Mouse (Mus musculus): ENCODE results near the gene Mcf2l. TPM values are rescaled to one million over a fixed set of nuclear protein-coding genes. Genes with fewer than 3 reads are reported as not detected.

Mcf2l gene
- polyA plus RNA-seq, 1 experiment: 245 TPM

GRCm38 (mm10) chr8:12840834-12841233, 32.8 kb upstream of the Mcf2l start:
- 90% methylated on average over 7 of the region's 7 CpGs for whole genome bisulfite sequencing

GRCm38 (mm10) chr8:12842342-12842995, 31.1 kb upstream of the Mcf2l start:
- Histone ChIP-seq H3K4me1 (ENCODE audit: control insufficient read depth, insufficient read depth, low read length) (no peaks in the 10 kb centered on the region), H3K4me3 (ENCODE audit: insufficient read depth, low read depth, low read length) (no peak overlapping the region), H3K27ac (ENCODE audit: insufficient read depth, low read depth, low read length) (no peak overlapping the region)
- 91% methylated on average over 11 of the region's 11 CpGs for WGBS
- no peak for TF ChIP-seq POLR2A (IDR thresholded peaks at IDR 0.05; ENCODE audit: insufficient read depth, low read depth, low read length)
- TF ChIP-seq CTCF (IDR thresholded peaks at IDR 0.05; ENCODE audit: insufficient read depth, low read depth, low read length): no peak

More at GRCm38 (mm10) chr8:12840834-12841233, 32.8 kb upstream of the Mcf2l start:
- Histone ChIP-seq H3K4me3 (ENCODE audit: insufficient read depth, low read depth, low read length) (no peak overlapping the region), H3K4me1 (ENCODE audit: control insufficient read depth, insufficient read depth, low read length) (no peaks in the 10 kb centered on the region), H3K27ac (ENCODE audit: insufficient read depth, low read depth, low read length) (no peak overlapping the region)
- TF ChIP-seq POLR2A (IDR thresholded peaks at IDR 0.05; ENCODE audit: insufficient read depth, low read depth, low read length) (no peak), CTCF (IDR thresholded peaks at IDR 0.05; ENCODE audit: insufficient read depth, low read depth, low read length) (no peak)

DNA sequence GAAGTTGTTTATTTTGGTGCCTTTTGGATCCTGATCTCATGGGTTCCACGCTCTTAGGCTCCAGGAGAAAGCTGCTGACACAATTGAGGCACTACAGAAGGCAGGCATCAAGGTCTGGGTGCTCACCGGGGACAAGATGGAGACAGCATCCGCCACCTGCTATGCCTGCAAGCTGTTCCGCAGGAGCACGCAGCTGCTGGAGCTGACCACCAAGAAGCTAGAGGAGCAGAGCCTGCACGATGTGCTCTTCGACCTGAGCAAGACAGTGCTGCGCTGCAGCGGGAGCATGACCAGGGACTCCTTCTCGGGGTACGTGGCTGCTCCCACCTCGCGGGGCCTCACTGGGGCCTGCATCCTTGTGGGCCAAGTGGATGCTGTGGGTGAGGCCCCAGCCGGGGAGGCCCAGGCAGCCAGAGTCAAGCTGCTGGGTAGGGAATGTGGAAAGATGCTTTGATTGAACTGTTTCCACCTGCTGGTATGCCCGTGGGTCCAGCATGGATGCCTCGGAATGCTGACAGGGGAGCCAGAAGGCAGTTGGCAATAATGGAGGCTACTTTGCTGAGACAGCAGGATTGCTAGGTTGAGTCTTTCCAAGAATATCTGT, 29.2 kb upstream of the Mcf2l start:
- WGBS: 95% methylated on average over 16 of the region's 16 CpGs
- H3K27ac ChIP-seq (ENCODE audit: insufficient read depth, low read depth, low read length): no peak overlapping the region
- no peak for TF ChIP-seq POLR2A (IDR thresholded peaks at IDR 0.05; ENCODE audit: insufficient read depth, low read depth, low read length)
- no peak for TF ChIP-seq CTCF (IDR thresholded peaks at IDR 0.05; ENCODE audit: insufficient read depth, low read depth, low read length)
- H3K4me1 ChIP-seq (ENCODE audit: control insufficient read depth, insufficient read depth, low read length): no peaks in the 10 kb centered on the region
- no peak overlapping the region for H3K4me3 ChIP-seq (ENCODE audit: insufficient read depth, low read depth, low read length)

DNA sequence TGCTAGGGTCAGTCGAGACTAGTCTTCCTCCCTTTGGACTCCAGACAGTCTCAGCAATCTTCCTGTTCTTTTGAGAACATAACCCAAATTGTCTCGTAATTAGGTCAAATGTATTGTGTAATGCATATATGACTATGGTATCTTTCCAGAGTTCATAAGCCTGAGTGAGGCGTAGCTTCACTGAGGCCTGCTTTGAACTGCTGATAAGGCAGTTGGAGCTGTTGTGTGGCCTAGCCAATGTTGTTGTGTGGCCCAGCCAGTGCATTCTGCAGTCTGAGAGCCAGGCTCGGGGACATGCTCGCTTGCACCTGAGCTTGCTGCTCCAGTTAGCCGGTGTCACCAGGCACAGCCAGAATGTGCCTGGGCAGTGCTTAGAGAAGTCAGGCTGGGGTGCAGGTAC, 27.2 kb upstream of the Mcf2l start:
- Histone ChIP-seq H3K4me1 (ENCODE audit: control insufficient read depth, insufficient read depth, low read length) (no peaks in the 10 kb centered on the region), H3K4me3 (ENCODE audit: insufficient read depth, low read depth, low read length) (no peak overlapping the region), H3K27ac (ENCODE audit: insufficient read depth, low read depth, low read length) (no peak overlapping the region)
- TF ChIP-seq CTCF (IDR thresholded peaks at IDR 0.05; ENCODE audit: insufficient read depth, low read depth, low read length) (no peak), POLR2A (IDR thresholded peaks at IDR 0.05; ENCODE audit: insufficient read depth, low read depth, low read length) (no peak)
- 96% methylated on average over 6 of the region's 6 CpGs for WGBS

- WGBS: 89% methylated on average over 10 of the region's 10 CpGs
- Histone ChIP-seq H3K4me3 (ENCODE audit: insufficient read depth, low read depth, low read length) (no peak overlapping the region), H3K4me1 (ENCODE audit: control insufficient read depth, insufficient read depth, low read length) (no peaks in the 10 kb centered on the region), H3K27ac (ENCODE audit: insufficient read depth, low read depth, low read length) (no peak overlapping the region)
- TF ChIP-seq POLR2A (IDR thresholded peaks at IDR 0.05; ENCODE audit: insufficient read depth, low read depth, low read length) (no peak), CTCF (IDR thresholded peaks at IDR 0.05; ENCODE audit: insufficient read depth, low read depth, low read length) (no peak)
These were observed 22.4 kb upstream of the Mcf2l start for GRCm38 (mm10) chr8:12851241-12851640.

DNA sequence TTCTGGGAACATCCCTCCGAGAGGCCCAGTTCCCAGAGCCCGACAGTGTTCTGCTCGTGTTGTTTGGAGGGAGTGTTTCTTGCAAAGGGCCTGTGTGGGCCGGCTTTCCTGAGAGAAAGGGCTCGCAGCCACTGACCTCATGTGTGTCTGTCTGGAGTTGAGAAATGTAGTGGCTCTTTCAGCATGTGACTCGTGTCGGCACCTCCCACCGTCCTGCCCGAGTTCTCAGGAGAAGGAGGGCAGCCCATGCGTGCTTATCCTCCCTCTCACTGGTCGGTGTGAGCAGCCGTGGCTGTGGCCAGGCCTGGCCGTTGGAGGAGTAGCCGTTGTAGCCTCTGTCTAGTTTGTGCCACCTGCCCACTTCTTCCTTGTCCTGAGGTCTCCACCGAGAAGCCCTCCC, 17.6 kb upstream of the Mcf2l start:
- Histone ChIP-seq H3K27ac (ENCODE audit: insufficient read depth, low read depth, low read length) (no peak overlapping the region), H3K4me3 (ENCODE audit: insufficient read depth, low read depth, low read length) (no peak overlapping the region), H3K4me1 (ENCODE audit: control insufficient read depth, insufficient read depth, low read length) (no peaks in the 10 kb centered on the region)
- WGBS: 79% methylated on average over 15 of the region's 15 CpGs
- TF ChIP-seq CTCF (IDR thresholded peaks at IDR 0.05; ENCODE audit: insufficient read depth, low read depth, low read length): no peak
- no peak for TF ChIP-seq POLR2A (IDR thresholded peaks at IDR 0.05; ENCODE audit: insufficient read depth, low read depth, low read length)

- H3K27ac ChIP-seq (ENCODE audit: insufficient read depth, low read depth, low read length): no peak overlapping the region
- TF ChIP-seq CTCF (IDR thresholded peaks at IDR 0.05; ENCODE audit: insufficient read depth, low read depth, low read length) (no peak), POLR2A (IDR thresholded peaks at IDR 0.05; ENCODE audit: insufficient read depth, low read depth, low read length) (no peak)
- no peaks in the 10 kb centered on the region for H3K4me1 ChIP-seq (ENCODE audit: control insufficient read depth, insufficient read depth, low read length)
- H3K4me3 ChIP-seq (ENCODE audit: insufficient read depth, low read depth, low read length): no peak overlapping the region
- 63% methylated on average over 3 of the region's 3 CpGs for WGBS
These were observed 10.5 kb upstream of the Mcf2l start for GRCm38 (mm10) chr8:12863061-12863460.

DNA sequence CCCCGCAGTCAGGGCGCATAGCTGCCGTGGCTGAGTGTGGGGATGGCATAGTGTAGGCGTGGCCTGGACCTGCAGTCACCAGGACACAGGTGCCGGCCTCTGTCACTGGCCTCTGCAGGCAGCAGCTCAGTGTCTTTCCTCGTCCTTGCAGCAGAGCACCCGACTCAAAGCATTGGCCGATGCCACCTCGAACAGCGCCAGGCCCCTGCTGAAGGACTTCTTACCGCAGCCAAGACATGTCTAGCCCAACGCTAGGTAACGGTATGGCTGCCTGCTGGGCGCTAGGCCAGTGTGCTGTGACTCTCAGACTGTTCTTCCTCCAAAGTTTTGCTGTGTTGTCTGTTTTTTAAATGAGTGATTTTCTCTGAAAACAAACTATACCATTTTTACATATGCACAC, 10.0 kb upstream of the Mcf2l start:
- no peak overlapping the region for H3K27ac ChIP-seq (ENCODE audit: insufficient read depth, low read depth, low read length)
- H3K4me1 ChIP-seq (ENCODE audit: control insufficient read depth, insufficient read depth, low read length): no peaks in the 10 kb centered on the region
- TF ChIP-seq CTCF (IDR thresholded peaks at IDR 0.05; ENCODE audit: insufficient read depth, low read depth, low read length) (no peak), POLR2A (IDR thresholded peaks at IDR 0.05; ENCODE audit: insufficient read depth, low read depth, low read length) (no peak)
- WGBS: 86% methylated on average over 14 of the region's 14 CpGs
- H3K4me3 ChIP-seq (ENCODE audit: insufficient read depth, low read depth, low read length): no peak overlapping the region

DNA sequence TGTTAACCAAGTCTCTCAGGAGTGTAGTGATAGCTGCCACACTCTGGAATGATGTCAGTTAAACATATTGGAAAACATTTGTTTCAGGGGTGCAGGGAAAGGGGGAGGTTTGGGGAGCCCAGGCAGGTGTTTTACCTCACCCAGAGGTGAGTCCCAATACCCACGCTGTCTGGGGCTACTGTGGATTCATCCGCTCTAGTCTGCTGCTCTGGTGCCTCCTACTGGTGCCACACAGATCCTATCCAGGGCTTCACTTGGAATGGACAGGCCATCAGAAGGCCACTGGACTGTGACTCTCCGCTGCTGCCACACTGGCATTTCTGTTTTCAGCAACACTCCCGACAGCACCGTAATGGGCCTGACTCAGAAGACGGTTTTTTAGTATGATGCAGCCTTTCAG, 7.8 kb upstream of the Mcf2l start:
- Histone ChIP-seq H3K4me1 (ENCODE audit: control insufficient read depth, insufficient read depth, low read length) (no peaks in the 10 kb centered on the region), H3K27ac (ENCODE audit: insufficient read depth, low read depth, low read length) (no peak overlapping the region), H3K4me3 (ENCODE audit: insufficient read depth, low read depth, low read length) (no peak overlapping the region)
- TF ChIP-seq POLR2A (IDR thresholded peaks at IDR 0.05; ENCODE audit: insufficient read depth, low read depth, low read length) (no peak), CTCF (IDR thresholded peaks at IDR 0.05; ENCODE audit: insufficient read depth, low read depth, low read length) (no peak)
- 76% methylated on average over 6 of the region's 6 CpGs for WGBS
